Mouse (Mus musculus): ENCODE results near the gene Lif. TPM values are rescaled to one million over a fixed set of nuclear protein-coding genes. Genes with fewer than 3 reads are reported as not detected.

Gene Lif
- polyA plus RNA-seq, 1 experiment from 2014 or later, result 0.32 TPM

GRCm38 (mm10) chr11:4249151-4249550 lies 8.2 kb upstream of the Lif start:
- no peak overlapping the region for H3K9ac ChIP-seq
- no peak overlapping the region for H3K27ac ChIP-seq
- no peaks in the 10 kb centered on the region for H3K9me3 ChIP-seq
- no peak overlapping the region for H3K4me3 ChIP-seq
- H3K27me3 ChIP-seq, result no peaks in the 10 kb centered on the region
- no peaks in the 10 kb centered on the region for H3K4me1 ChIP-seq
- H3K36me3 ChIP-seq, result no peaks in the 10 kb centered on the region
- 93% methylated on average over 3 of the region's 3 CpGs for WGBS
- no peak overlapping the region for H3K4me2 ChIP-seq
- no peak for ATAC-seq (ENCODE audit: borderline replicate concordance, extremely low read depth, low FRiP score, low TSS enrichment)

GRCm38 (mm10) chr11:4250290-4250689 lies 7.1 kb upstream of the Lif start:
- Histone ChIP-seq H3K27me3 (no peaks in the 10 kb centered on the region), H3K4me3 (no peak overlapping the region), H3K4me2 (no peak overlapping the region), H3K9me3 (no peaks in the 10 kb centered on the region), H3K9ac (no peak overlapping the region), H3K4me1 (no peaks in the 10 kb centered on the region), H3K27ac (no peak overlapping the region), H3K36me3 (no peaks in the 10 kb centered on the region)
- 68% methylated on average over 7 of the region's 7 CpGs for WGBS
- ATAC-seq (ENCODE audit: borderline replicate concordance, extremely low read depth, low FRiP score, low TSS enrichment), result no peak

DNA sequence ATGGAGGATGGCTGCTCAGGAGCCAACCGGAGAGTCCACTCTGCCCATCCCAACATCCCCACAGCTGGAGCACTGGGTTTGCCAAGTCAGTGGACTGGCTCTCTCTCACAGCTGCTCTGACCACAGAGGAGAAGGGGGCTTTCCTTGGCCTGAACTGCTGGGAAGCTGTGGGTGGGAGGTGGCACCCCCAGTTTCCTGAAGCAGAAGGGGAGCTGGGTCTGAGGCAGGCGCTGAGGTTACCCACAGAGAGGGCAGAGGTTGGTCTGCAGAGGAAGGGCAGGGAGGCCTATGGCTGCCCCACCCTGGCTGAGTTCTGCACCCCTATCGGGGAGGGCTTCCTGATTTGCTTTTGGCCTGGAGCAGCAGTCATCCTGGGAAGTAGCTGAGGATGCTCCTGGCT lies 6.0 kb upstream of the Lif start:
- H3K4me3 ChIP-seq, result no peak overlapping the region
- WGBS, result 62% methylated on average over 3 of the region's 3 CpGs
- no peak for ATAC-seq (ENCODE audit: borderline replicate concordance, extremely low read depth, low FRiP score, low TSS enrichment)
- no peaks in the 10 kb centered on the region for H3K36me3 ChIP-seq
- no peaks in the 10 kb centered on the region for H3K4me1 ChIP-seq
- H3K9ac ChIP-seq, result no peak overlapping the region
- H3K27ac ChIP-seq, result no peak overlapping the region
- H3K27me3 ChIP-seq, result no peaks in the 10 kb centered on the region
- H3K4me2 ChIP-seq, result no peak overlapping the region
- H3K9me3 ChIP-seq, result no peaks in the 10 kb centered on the region

DNA sequence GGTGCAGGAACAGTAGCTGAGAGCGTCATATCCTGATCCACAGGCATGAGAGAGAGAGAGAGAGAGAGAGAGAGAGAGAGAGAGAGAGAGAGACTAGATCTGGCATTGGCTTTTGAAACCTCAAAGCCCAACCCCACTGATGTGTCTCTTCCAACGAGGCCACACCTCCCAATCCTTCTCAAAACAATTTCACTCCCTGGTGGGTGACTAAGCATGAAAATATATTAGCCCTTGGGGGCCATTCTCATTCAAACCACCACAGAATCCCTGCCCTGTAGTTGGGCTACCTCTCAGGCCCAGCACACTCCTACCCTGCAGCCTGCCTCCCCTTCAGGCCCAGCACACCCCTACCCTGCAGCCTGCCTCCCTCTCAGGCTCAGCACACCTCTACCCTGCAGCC lies 4.5 kb upstream of the Lif start:
- no peak overlapping the region for H3K4me3 ChIP-seq
- H3K9ac ChIP-seq, result no peak overlapping the region
- H3K9me3 ChIP-seq, result no peaks in the 10 kb centered on the region
- no peak overlapping the region for H3K4me2 ChIP-seq
- H3K27ac ChIP-seq, result no peak overlapping the region
- no peaks in the 10 kb centered on the region for H3K27me3 ChIP-seq
- no peaks in the 10 kb centered on the region for H3K4me1 ChIP-seq
- H3K36me3 ChIP-seq, result no peaks in the 10 kb centered on the region
- ATAC-seq (ENCODE audit: borderline replicate concordance, extremely low read depth, low FRiP score, low TSS enrichment), result no peak
- WGBS, result 81% methylated on average over 2 of the region's 2 CpGs

DNA sequence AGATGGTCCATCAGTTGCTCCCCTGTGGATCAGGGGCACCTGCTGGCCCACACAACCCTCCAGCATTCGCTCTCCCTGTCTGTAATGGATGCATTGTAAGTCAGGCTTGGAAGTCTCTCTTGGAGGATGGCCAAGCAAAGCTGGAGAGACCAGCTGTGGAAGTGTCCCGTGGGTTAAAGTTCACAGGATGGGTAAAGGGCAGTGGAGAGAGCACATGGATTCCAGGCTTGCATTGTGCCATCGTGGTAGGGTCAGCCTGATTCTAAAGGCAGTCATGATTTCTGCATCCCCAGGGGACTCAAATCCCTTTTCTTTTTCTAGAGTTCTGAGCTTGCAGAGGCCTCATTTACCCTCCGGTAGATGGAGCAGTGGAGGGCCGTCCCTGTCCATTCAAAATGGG lies 399 bp downstream of the Lif start:
- WGBS, result 53% methylated on average over 5 of the region's 5 CpGs
- Histone ChIP-seq H3K4me3 (no peak overlapping the region), H3K4me1 (peaks cover 32% of the 10 kb centered on the region), H3K9ac (no peak overlapping the region), H3K4me2 (no peak overlapping the region), H3K27ac (no peak overlapping the region), H3K9me3 (no peaks in the 10 kb centered on the region), H3K27me3 (no peaks in the 10 kb centered on the region), H3K36me3 (no peaks in the 10 kb centered on the region)
- ATAC-seq (ENCODE audit: borderline replicate concordance, extremely low read depth, low FRiP score, low TSS enrichment), result no peak

- Histone ChIP-seq H3K4me1 (peaks cover 39% of the 10 kb centered on the region), H3K4me3 (no peak overlapping the region), H3K9ac (no peak overlapping the region), H3K36me3 (no peaks in the 10 kb centered on the region), H3K27me3 (no peaks in the 10 kb centered on the region), H3K4me2 (peak overlapping the region; percentile 37), H3K27ac (no peak overlapping the region), H3K9me3 (no peaks in the 10 kb centered on the region)
- 1% methylated on average over 7 of the region's 7 CpGs for WGBS
- ATAC-seq (ENCODE audit: borderline replicate concordance, extremely low read depth, low FRiP score, low TSS enrichment), result peak; percentile 33; the same call in 1 of the 2 replicates
Observed at GRCm38 (mm10) chr11:4258657-4259082, 1.3 kb downstream of the Lif start.

GRCm38 (mm10) chr11:4260463-4261187 lies 3.3 kb downstream of the Lif start:
- 18% methylated on average over 14 of the region's 14 CpGs for WGBS

DNA sequence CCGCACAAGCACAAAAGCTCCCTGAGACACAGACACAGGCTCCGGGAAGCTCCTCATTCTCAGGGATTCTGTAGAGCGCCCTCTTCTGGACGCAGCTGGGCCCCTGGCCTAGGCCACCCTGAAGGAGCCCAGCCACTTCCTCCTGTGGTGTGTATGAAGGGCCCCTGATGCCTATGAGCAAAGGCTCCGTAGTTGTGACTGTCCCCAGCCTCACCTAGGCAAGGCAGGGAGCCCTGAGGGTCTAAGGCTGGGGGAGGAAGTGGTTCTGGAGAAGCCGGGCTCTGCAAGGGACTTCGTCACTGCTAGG lies 3.8 kb downstream of the Lif start:
- ATAC-seq (ENCODE audit: borderline replicate concordance, extremely low read depth, low FRiP score, low TSS enrichment), result peak; percentile 21; the same call in 1 of the 2 replicates
- no peak overlapping the region for H3K9ac ChIP-seq
- 49% methylated on average over 7 of the region's 7 CpGs for WGBS

More at GRCm38 (mm10) chr11:4260463-4261187, 3.3 kb downstream of the Lif start:
- H3K4me3 ChIP-seq, result no peak overlapping the region
- peaks cover 49% of the 10 kb centered on the region for H3K4me1 ChIP-seq
- peaks cover 18% of the 10 kb centered on the region for H3K27me3 ChIP-seq
- ATAC-seq (ENCODE audit: borderline replicate concordance, extremely low read depth, low FRiP score, low TSS enrichment), result no peak; the same call in 1 of the 2 replicates
- no peaks in the 10 kb centered on the region for H3K36me3 ChIP-seq
- H3K9me3 ChIP-seq, result no peaks in the 10 kb centered on the region
- H3K9ac ChIP-seq, result no peak overlapping the region
- H3K4me2 ChIP-seq, result peak overlapping the region; percentile 32; the same call in 1 of the 2 replicates
- H3K27ac ChIP-seq, result no peak overlapping the region

DNA sequence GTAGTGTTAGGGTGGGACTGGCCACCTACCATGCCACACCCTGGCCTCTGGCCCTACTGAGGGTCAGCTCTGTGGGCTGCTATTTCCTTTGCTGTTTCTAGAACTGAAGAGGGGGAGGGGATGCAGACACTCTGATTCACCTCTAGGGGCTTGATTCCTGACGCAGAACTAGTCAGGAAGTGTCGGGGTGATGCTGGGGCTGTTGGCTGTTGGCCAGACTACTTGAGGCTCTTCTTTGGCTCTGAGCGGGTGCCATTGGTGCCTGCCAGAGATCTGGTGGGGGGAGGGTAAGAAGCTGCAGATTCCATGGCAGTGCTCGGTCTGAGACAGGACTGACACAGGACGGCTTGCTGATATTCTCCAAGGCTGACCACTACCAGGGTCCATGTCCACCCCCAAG lies 4.6 kb downstream of the Lif start:
- WGBS, result 3% methylated on average over 5 of the region's 5 CpGs
- H3K9me3 ChIP-seq, result no peaks in the 10 kb centered on the region
- no peak overlapping the region for H3K9ac ChIP-seq
- H3K4me3 ChIP-seq, result no peak overlapping the region
- H3K36me3 ChIP-seq, result no peaks in the 10 kb centered on the region
- H3K4me2 ChIP-seq, result no peak overlapping the region
- H3K4me1 ChIP-seq, result peaks cover 55% of the 10 kb centered on the region
- H3K27ac ChIP-seq, result no peak overlapping the region
- ATAC-seq (ENCODE audit: borderline replicate concordance, extremely low read depth, low FRiP score, low TSS enrichment), result peak; percentile 31; the same call in 1 of the 2 replicates
- peaks cover 30% of the 10 kb centered on the region for H3K27me3 ChIP-seq

More for the DNA sequence above, 3.8 kb downstream of the Lif start:
- Histone ChIP-seq H3K4me1 (peaks cover 53% of the 10 kb centered on the region), H3K27me3 (peaks cover 23% of the 10 kb centered on the region), H3K4me3 (no peak overlapping the region), H3K9me3 (no peaks in the 10 kb centered on the region), H3K27ac (no peak overlapping the region), H3K4me2 (no peak overlapping the region), H3K36me3 (no peaks in the 10 kb centered on the region)

GRCm38 (mm10) chr11:4262847-4263246 lies 5.5 kb downstream of the Lif start:
- no peaks in the 10 kb centered on the region for H3K36me3 ChIP-seq
- no peak overlapping the region for H3K9ac ChIP-seq
- no peak overlapping the region for H3K4me3 ChIP-seq
- peaks cover 38% of the 10 kb centered on the region for H3K27me3 ChIP-seq
- H3K27ac ChIP-seq, result no peak overlapping the region
- H3K4me2 ChIP-seq, result no peak overlapping the region
- WGBS, result 9% methylated on average over 6 of the region's 7 CpGs
- peaks cover 59% of the 10 kb centered on the region for H3K4me1 ChIP-seq
- no peak for ATAC-seq (ENCODE audit: borderline replicate concordance, extremely low read depth, low FRiP score, low TSS enrichment)
- no peaks in the 10 kb centered on the region for H3K9me3 ChIP-seq

DNA sequence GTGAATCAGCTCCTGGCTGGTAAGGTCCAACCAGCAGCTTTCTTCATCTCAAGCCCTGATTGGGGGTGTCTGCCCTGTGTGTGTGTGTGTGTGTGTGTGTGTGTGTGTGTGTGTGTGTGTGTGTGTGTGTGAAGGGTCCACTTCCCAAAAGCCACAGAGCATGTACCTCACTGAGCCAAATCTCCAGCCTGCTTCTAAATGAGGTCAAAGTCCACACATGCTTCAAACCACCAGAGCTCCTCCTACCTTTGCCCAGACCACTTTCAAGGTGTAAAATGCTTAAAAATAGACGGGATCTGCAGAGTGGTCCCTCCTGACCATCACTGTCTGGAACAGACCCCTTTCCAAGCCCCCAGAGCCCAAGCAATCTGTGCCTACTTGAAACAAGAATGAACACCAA lies 5.9 kb downstream of the Lif start:
- Histone ChIP-seq H3K4me1 (peaks cover 59% of the 10 kb centered on the region), H3K27me3 (peaks cover 43% of the 10 kb centered on the region), H3K4me2 (no peak overlapping the region), H3K9ac (no peak overlapping the region), H3K9me3 (no peaks in the 10 kb centered on the region), H3K36me3 (no peaks in the 10 kb centered on the region), H3K4me3 (no peak overlapping the region), H3K27ac (no peak overlapping the region)
- WGBS, result 25% methylated on average over 1 of the region's 1 CpGs
- no peak for ATAC-seq (ENCODE audit: borderline replicate concordance, extremely low read depth, low FRiP score, low TSS enrichment)

DNA sequence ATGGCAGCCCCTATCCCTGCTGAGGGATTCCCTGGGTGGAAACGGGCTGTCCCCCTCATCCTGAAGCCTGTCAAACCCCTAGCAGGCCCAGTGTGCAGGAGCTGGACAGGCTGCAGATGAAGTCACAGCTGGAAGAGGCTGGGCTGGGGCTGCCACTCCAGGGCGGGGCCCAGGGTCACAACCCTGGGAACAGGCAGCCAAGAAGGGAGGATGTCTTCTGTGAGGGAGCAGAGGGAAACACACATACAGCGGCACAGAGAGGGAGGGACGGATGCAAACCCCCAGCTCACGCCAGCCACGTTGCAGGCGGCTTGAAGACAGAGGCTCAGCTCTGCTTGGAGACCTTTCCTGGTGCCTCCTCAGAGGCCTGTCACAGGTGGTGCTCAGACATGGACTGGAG lies 6.7 kb downstream of the Lif start:
- no peak for ATAC-seq (ENCODE audit: borderline replicate concordance, extremely low read depth, low FRiP score, low TSS enrichment)
- H3K9ac ChIP-seq, result no peak overlapping the region
- H3K4me2 ChIP-seq, result no peak overlapping the region
- H3K27me3 ChIP-seq, result peaks cover 51% of the 10 kb centered on the region
- no peaks in the 10 kb centered on the region for H3K36me3 ChIP-seq
- H3K27ac ChIP-seq, result no peak overlapping the region
- 48% methylated on average over 7 of the region's 7 CpGs for WGBS
- peaks cover 56% of the 10 kb centered on the region for H3K4me1 ChIP-seq
- no peak overlapping the region for H3K4me3 ChIP-seq
- H3K9me3 ChIP-seq, result no peaks in the 10 kb centered on the region

Data from lung, embryonic 15.5 days (tissue).